Mouse (Mus musculus): ENCODE measurements at regions not wholly inside any gene's neighbourhood (a gene's known extent, or its start where the extent isn't known, plus 50 kb on each side); places are given as distances from the start of the nearest gene placed in this dataset.

DNA sequence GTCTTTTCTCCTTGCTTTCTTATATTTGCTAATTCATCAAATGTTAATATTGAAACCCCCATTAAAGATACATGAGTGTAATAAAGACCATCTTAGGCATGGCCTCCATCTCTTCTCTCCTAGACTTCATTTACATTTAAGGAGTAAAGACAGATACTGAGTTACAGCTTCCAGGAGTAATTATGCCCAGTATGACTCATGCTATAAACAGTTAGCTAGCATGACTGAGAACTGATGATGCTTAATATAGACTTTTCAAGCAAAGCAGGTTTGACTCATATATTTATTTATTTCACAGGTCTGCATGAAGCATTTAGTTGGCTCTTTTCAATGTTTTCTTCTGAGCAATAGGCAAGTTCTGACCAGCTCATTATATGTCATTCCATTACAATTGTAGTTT is 453.7 kb upstream of the Cntn6 start:
- TF ChIP-seq CTCF (IDR thresholded peaks at IDR 0.05; ENCODE audit: extremely low read depth, insufficient read depth, low read length) (no peak), POLR2A (IDR thresholded peaks at IDR 0.05; ENCODE audit: extremely low read depth, insufficient read depth, low read length) (no peak)
